Mouse (Mus musculus): Measurements from ENCODE around the gene Med20. TPM values are rescaled to one million over a fixed set of nuclear protein-coding genes. Genes with fewer than 3 reads are reported as not detected.
"Not testable (repeated sequence)": the region's sequence is repeated elsewhere in the genome, so short reads cannot be mapped to it uniquely, and the experiment has no call there.

The Med20 gene
- polyA plus RNA-seq, 1 experiment from 2014 or later: 43.7 TPM

- Histone ChIP-seq H3K4me1 (ENCODE audit: control insufficient read depth, insufficient read depth, low read depth, low read length) (peaks cover 23% of the 10 kb centered on the region), H3K4me3 (ENCODE audit: low read length) (peak overlapping the region; percentile 80), H3K9me3 (ENCODE audit: control insufficient read depth, low read length) (no peaks in the 10 kb centered on the region), H3K27ac (ENCODE audit: low read depth, low read length) (peak overlapping the region; percentile 81), H3K4me2 (ENCODE audit: low read length) (peak overlapping the region; percentile 95), H3K9ac (ENCODE audit: low read depth, low read length) (peak overlapping the region; percentile 77), H3K27me3 (replicated peaks; ENCODE audit: control insufficient read depth, insufficient read depth, low read length) (no peaks in the 10 kb centered on the region; the same call in 1 of the 2 replicates), H3K36me3 (ENCODE audit: control insufficient read depth, insufficient read depth, low read length) (peaks cover 5% of the 10 kb centered on the region; the same call in 1 of the 2 replicates)
- ATAC-seq: no peak
- 0% methylated on average over 7 of the region's 9 CpGs for WGBS
These were observed 16.5 kb upstream of the Med20 start for GRCm38 (mm10) chr17:47594969-47595247.

DNA sequence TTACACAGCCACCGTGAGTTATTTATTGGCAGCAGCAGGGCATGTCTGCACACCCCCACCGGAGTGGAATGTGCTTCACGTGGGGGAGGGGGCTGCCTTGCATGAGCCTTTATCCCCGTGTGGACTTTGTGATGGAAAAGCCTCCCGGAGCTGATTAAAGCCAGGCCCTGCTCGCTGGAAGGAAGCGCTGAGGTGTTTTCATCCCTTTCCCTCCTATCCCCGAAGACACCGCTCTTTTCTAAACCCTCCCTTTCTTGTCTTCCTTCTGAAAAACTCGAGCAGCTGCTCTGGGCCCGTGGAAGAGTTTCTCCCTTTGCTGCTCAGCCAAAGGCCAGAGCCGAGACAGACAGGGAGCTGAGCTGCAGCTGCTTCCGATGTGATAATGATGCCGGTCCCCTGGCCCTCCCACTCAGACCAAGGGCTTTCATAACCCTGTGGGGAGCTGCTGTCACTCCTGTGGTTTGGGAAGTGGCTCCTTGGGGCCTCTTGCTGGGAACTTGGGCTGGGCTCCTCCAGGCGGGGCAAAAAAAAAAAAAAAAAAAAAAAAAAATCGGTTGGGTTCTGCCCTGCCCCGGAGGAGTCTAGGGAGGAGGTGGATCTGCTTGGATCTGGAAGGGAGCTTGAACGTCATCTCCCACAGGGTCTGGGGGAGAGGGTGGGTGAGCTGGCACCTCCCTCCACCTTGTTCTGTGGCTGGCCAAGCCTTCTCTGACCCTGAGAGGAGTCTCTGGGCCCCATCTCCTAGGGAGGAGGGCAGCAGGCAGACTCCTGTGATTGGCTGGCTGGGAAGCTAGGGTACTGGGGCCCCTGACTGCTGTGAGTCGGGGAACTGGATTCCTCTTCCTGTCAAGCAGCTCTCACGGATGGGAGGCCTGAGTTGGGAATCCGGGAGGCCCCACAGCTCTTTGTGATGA is 15.9 kb upstream of the Med20 start:
- Histone ChIP-seq H3K36me3 (ENCODE audit: control insufficient read depth, insufficient read depth, low read length) (peaks cover 5% of the 10 kb centered on the region; the same call in 1 of the 2 replicates), H3K4me2 (ENCODE audit: low read length) (peak overlapping the region; percentile 95), H3K9ac (ENCODE audit: low read depth, low read length) (peak overlapping the region; percentile 77), H3K4me1 (ENCODE audit: control insufficient read depth, insufficient read depth, low read depth, low read length) (peaks cover 23% of the 10 kb centered on the region), H3K4me3 (ENCODE audit: low read length) (peak overlapping the region; percentile 80), H3K27me3 (replicated peaks; ENCODE audit: control insufficient read depth, insufficient read depth, low read length) (no peaks in the 10 kb centered on the region; the same call in 1 of the 2 replicates), H3K27ac (ENCODE audit: low read depth, low read length) (peak overlapping the region; percentile 81), H3K9me3 (ENCODE audit: control insufficient read depth, low read length) (no peaks in the 10 kb centered on the region)
- WGBS: 2% methylated on average over 21 of the region's 21 CpGs
- peak; percentile 24 for ATAC-seq

DNA sequence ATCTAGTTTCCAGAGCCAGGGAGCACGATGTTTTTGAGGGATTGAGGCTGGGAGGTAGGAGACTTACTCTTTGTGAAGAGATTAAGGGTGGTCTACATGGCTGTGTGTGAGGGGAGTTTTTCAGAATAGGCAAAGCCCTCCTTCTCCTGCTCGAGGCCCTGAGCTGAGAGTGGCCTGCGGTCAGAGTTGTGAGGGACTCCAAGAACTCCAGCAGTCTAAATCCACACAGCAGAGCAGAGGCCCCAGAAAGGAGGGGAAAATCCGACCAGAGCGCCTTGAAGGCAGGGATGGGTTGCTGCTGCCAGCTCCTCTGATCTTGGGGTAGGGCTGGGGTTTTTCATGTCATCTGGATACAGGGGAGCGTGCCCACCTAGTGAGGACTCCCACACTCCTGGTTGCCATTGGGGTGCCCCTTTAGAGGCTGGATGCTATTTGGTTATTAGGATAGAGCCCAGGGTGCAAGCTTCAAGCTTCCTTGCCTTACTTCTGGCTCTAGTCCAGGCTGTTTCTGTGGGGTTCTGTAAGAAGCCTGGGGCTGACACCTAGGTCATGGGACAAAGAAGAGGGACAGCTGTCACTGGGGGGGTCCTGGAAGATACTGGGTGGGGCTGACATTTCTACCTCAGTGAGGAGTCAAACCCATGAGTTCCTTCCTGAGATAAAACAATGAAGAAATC is 15.1 kb upstream of the Med20 start:
- H3K36me3 ChIP-seq (ENCODE audit: control insufficient read depth, insufficient read depth, low read length): peaks cover 9% of the 10 kb centered on the region; the same call in 1 of the 2 replicates
- no peak for ATAC-seq
- H3K9ac ChIP-seq (ENCODE audit: low read depth, low read length): peak overlapping the region; percentile 77
- peak overlapping the region; percentile 95 for H3K4me2 ChIP-seq (ENCODE audit: low read length)
- no peaks in the 10 kb centered on the region; the same call in 1 of the 2 replicates for H3K27me3 ChIP-seq (replicated peaks; ENCODE audit: control insufficient read depth, insufficient read depth, low read length)
- 31% methylated on average over 6 of the region's 6 CpGs for WGBS
- peaks cover 23% of the 10 kb centered on the region for H3K4me1 ChIP-seq (ENCODE audit: control insufficient read depth, insufficient read depth, low read depth, low read length)
- H3K9me3 ChIP-seq (ENCODE audit: control insufficient read depth, low read length): no peaks in the 10 kb centered on the region
- H3K4me3 ChIP-seq (ENCODE audit: low read length): peak overlapping the region; percentile 80; the same call in 1 of the 2 replicates
- peak overlapping the region; percentile 81 for H3K27ac ChIP-seq (ENCODE audit: low read depth, low read length)

- Histone ChIP-seq H3K4me2 (ENCODE audit: low read length) (peak overlapping the region; percentile 95), H3K27me3 (replicated peaks; ENCODE audit: control insufficient read depth, insufficient read depth, low read length) (no peaks in the 10 kb centered on the region), H3K9ac (ENCODE audit: low read depth, low read length) (no peak overlapping the region), H3K27ac (ENCODE audit: low read depth, low read length) (no peak overlapping the region), H3K4me1 (ENCODE audit: control insufficient read depth, insufficient read depth, low read depth, low read length) (peaks cover 23% of the 10 kb centered on the region), H3K9me3 (ENCODE audit: control insufficient read depth, low read length) (no peaks in the 10 kb centered on the region), H3K36me3 (ENCODE audit: control insufficient read depth, insufficient read depth, low read length) (peaks cover 14% of the 10 kb centered on the region), H3K4me3 (ENCODE audit: low read length) (no peak overlapping the region)
- 66% methylated on average over 5 of the region's 5 CpGs for WGBS
- no peak for ATAC-seq
These were observed 14.6 kb upstream of the Med20 start for GRCm38 (mm10) chr17:47596839-47597164.

GRCm38 (mm10) chr17:47597261-47597660 is 14.1 kb upstream of the Med20 start:
- Histone ChIP-seq H3K27ac (ENCODE audit: low read depth, low read length) (no peak overlapping the region), H3K9me3 (ENCODE audit: control insufficient read depth, low read length) (no peaks in the 10 kb centered on the region), H3K9ac (ENCODE audit: low read depth, low read length) (no peak overlapping the region; the same call in 1 of the 2 replicates), H3K4me2 (ENCODE audit: low read length) (peak overlapping the region; percentile 95; the same call in 1 of the 2 replicates), H3K36me3 (ENCODE audit: control insufficient read depth, insufficient read depth, low read length) (peaks cover 18% of the 10 kb centered on the region), H3K4me3 (ENCODE audit: low read length) (no peak overlapping the region), H3K4me1 (ENCODE audit: control insufficient read depth, insufficient read depth, low read depth, low read length) (peaks cover 23% of the 10 kb centered on the region), H3K27me3 (replicated peaks; ENCODE audit: control insufficient read depth, insufficient read depth, low read length) (no peaks in the 10 kb centered on the region)
- ATAC-seq: no peak
- WGBS: 73% methylated on average over 13 of the region's 13 CpGs

GRCm38 (mm10) chr17:47597838-47598579 is 13.4 kb upstream of the Med20 start:
- Histone ChIP-seq H3K36me3 (ENCODE audit: control insufficient read depth, insufficient read depth, low read length) (peaks cover 22% of the 10 kb centered on the region), H3K27ac (ENCODE audit: low read depth, low read length) (peak overlapping the region; percentile 66; the same call in 1 of the 2 replicates), H3K4me2 (ENCODE audit: low read length) (no peak overlapping the region), H3K4me1 (ENCODE audit: control insufficient read depth, insufficient read depth, low read depth, low read length) (peaks cover 20% of the 10 kb centered on the region), H3K9me3 (ENCODE audit: control insufficient read depth, low read length) (no peaks in the 10 kb centered on the region), H3K9ac (ENCODE audit: low read depth, low read length) (peak overlapping the region; percentile 31; the same call in 1 of the 2 replicates), H3K27me3 (replicated peaks; ENCODE audit: control insufficient read depth, insufficient read depth, low read length) (no peaks in the 10 kb centered on the region), H3K4me3 (ENCODE audit: low read length) (no peak overlapping the region)
- 27% methylated on average over 10 of the region's 10 CpGs for WGBS
- ATAC-seq: no peak

DNA sequence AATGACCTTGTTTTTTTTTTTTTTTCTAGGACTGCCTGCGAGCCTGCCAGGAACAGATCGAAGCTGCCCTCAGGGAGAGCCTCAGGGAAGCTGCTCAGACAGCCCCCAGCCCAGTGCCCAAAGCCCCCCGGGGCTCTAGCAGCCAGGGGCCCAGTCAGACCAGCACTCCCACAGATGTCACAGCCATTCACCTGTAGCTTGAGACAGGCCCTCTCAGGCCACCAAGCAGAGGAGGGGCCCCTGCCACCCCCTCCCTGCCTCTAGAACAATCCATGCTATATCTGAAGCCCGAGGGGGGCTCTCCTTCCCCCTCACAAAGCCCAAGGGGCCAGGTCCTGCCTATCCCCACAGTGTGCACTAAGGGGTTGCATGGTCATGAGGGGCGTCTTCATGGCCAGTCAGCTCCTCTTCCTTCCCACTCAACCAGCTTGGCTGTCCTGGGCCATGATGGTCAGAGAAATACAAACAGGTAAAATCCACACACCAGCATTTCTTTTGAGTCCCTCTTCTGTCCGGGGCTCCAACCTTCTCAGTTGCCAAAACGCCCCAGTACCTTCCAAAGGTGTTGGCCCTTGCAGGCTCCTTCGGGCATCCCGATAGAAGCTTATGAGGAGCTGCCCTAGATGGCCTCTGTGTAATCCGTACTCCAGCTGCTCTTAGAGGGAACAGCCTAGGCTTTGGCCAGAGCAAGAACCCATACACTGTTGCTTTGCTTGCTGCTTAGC is 12.6 kb upstream of the Med20 start:
- peaks cover 20% of the 10 kb centered on the region for H3K4me1 ChIP-seq (ENCODE audit: control insufficient read depth, insufficient read depth, low read depth, low read length)
- H3K36me3 ChIP-seq (ENCODE audit: control insufficient read depth, insufficient read depth, low read length): peaks cover 24% of the 10 kb centered on the region
- H3K27me3 ChIP-seq (replicated peaks; ENCODE audit: control insufficient read depth, insufficient read depth, low read length); H3K4me2 ChIP-seq (ENCODE audit: low read length); H3K4me3 ChIP-seq (ENCODE audit: low read length); ATAC-seq; H3K9me3 ChIP-seq (ENCODE audit: control insufficient read depth, low read length): not testable (repeated sequence)
- H3K27ac ChIP-seq (ENCODE audit: low read depth, low read length): 0 out of 2 replicates have a peak overlapping the region, but pooled peaks have one; percentile 66
- WGBS: 83% methylated on average over 10 of the region's 10 CpGs
- 0 out of 2 replicates have a peak overlapping the region, but pooled peaks have one; percentile 5 for H3K9ac ChIP-seq (ENCODE audit: low read depth, low read length)

- Histone ChIP-seq H3K4me3 (ENCODE audit: low read length) (no peak overlapping the region), H3K9me3 (ENCODE audit: control insufficient read depth, low read length) (no peaks in the 10 kb centered on the region), H3K27ac (ENCODE audit: low read depth, low read length) (no peak overlapping the region), H3K36me3 (ENCODE audit: control insufficient read depth, insufficient read depth, low read length) (peaks cover 32% of the 10 kb centered on the region), H3K27me3 (replicated peaks; ENCODE audit: control insufficient read depth, insufficient read depth, low read length) (no peaks in the 10 kb centered on the region), H3K9ac (ENCODE audit: low read depth, low read length) (no peak overlapping the region), H3K4me2 (ENCODE audit: low read length) (no peak overlapping the region), H3K4me1 (ENCODE audit: control insufficient read depth, insufficient read depth, low read depth, low read length) (peaks cover 20% of the 10 kb centered on the region)
- no peak for ATAC-seq
- 76% methylated on average over 11 of the region's 11 CpGs for WGBS
These were observed 11.7 kb upstream of the Med20 start for GRCm38 (mm10) chr17:47599511-47600297.

Measured in hindbrain, embryonic 16.5 days (tissue).